Mouse (Mus musculus) telencephalon, adult 2 months (tissue): ENCODE data around the gene Sav1.

Experiments
- DNase-seq: peaks from one replicate; pipeline ENCODE4 v3.0.0-alpha.2; 2011; ENCODE audit warnings: low read depth, low spot score

Sav1 gene

DNA sequence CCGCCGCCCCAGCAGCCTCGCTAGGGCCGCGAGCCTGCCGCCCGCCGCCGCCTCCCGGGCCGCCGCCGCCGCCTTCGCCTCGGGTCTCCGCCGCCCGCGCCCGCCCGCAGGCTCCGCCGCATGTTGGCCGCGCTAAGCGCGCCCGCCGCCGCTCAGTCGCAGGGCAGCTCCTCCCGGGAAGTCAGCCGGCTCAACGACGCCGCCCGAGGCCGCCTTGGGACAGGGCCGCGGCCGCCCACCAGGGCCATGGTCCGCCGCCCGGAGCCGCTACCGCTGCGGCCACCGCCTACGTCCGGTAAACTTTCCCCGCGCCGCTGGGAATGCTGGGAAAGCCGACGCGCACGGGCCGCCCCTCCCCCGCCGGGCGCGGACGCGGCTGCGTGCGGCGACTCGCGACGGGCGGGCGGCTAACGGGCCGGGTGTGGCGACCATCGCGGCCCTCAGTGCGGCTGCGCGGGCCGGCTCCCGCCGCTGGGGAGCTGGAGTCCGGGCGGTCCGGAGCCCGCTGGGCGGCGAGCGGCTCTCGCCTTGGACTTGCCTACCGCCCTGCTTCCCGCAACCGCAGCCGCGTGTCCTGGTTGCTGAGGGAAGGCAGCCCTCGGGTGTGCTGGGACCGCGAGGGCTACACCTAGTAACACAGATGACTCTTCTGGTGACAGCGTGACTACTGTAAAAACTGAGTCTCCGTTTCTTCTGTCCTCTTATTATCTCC is at the start of gene Sav1:
Gene Sav1, minus strand, starts transcription at position 217 of the 712 bp plus-strand sequence.
- DNase-seq = no peak

DNA sequence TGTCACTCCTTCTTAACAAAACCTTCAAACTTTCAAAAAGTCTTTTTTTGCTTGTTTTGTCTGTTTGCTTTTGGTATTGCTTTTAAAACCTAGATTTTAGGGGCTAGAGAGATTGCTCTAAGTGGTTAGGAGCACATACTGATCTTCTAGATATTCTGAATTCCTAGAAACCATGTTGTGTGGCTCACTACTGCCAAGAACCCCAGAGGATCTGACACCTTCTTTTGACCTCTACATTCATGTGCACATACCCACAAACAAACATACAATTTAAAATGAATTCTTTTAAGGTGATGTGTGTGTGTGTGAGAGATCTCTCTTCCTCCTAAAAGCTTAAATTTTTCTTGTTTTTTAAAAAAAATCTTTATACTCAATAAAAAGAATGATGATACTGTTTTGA is 39.4 kb upstream of the Sav1 start:
- DNase-seq = no peak

DNA sequence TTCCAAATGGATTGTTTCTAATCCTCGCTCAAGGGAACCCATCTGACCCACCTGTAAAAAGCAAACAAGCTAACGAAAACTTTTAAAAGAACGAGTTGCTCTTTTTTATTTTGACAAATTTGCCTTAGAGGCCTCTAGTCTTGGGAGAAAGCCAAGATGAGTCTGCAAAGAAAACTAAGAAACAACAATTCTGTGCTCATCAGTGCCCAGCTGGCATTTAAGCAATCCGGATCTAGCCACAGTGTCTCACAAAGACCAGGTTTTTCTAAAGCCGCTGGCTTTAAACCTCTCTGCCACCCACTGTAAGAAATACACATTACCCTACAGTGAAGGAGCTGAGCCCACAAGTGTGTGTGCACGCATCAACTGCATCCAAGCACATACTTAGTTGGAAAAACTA is 38.6 kb upstream of the Sav1 start:
- DNase-seq = no peak

GRCm38 (mm10) chr12:70023580-70023979 is 36.8 kb upstream of the Sav1 start:
- no peak for DNase-seq

GRCm38 (mm10) chr12:70018153-70018552 is 31.4 kb upstream of the Sav1 start:
- no peak for DNase-seq

DNA sequence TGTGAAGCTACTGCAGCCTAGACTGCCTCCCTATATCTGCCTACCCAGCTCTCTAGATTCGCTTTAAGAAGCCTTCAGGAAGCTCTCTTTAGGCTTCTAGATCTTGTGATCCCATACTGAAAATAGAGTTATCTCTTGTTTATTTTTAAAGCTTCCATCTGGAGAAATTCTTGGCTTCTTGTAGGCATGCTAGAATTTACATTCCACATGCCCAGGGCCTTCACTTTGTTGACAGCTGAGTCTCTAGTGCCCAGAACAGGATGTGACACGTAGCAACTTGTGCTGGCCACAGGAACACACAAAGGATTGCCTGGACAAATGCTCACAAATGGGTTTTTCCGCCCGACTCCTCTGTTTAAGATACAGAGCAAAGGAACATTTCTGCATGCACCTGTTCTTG is 29.1 kb upstream of the Sav1 start:
- DNase-seq = peak; percentile 64

DNA sequence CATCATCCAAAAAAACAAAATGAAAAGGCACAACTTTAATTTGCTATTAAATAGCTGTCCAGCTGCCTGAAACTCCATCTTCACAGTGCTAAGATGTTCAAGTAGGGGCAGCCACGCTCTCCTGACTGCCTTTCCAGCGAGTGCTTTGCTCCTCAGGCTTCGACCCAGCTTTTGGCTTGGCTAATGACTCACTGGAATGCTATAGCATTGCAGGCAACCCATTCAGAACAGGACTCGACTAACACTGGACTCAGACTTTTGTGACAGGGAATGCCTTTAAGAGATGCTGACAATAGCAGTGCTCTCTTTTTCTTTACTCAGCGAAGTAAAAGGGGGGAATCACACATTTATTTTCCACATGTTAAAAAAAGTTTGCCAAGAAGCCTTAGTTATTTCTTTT is 24.9 kb upstream of the Sav1 start:
- DNase-seq = no peak

DNA sequence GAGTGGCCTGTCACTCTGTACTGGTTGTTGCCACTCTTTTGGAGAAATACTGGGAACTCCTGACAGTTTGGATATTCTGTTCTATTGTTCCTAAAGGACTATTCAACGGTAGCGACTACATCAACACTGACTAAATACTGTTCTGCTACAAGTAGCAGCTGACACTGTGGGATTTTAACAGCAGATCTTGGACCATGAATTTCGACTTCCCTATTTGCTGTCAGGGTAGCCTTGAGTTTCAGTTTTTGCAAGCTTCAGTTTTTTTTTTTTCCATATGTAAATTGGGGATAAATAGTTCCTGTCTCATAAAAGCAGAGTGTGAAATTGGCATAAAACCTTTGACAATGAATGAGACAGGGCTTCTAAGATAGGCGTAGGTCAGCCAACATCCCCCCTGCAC is 23.6 kb upstream of the Sav1 start:
- no peak for DNase-seq

DNA sequence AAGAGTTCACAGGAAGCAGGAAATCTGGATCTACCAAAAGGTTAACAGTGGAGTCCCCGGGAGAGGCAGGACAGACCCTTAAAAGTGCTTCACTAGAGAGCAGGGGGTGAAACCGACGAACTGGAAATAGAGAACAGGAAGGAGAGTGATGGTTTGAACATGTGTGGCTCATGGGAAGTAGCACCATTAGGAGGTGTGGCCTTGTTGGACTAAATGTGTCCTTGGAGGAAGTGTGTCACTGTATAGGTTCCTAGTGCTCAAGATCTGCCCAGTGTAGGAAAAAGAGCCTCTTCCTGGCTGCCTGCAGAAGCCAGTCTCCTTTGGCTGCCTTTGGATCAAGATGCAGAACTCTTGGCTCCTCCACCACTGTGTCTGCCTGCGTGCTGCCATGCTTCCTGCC is 18.3 kb upstream of the Sav1 start:
- DNase-seq = no peak

DNA sequence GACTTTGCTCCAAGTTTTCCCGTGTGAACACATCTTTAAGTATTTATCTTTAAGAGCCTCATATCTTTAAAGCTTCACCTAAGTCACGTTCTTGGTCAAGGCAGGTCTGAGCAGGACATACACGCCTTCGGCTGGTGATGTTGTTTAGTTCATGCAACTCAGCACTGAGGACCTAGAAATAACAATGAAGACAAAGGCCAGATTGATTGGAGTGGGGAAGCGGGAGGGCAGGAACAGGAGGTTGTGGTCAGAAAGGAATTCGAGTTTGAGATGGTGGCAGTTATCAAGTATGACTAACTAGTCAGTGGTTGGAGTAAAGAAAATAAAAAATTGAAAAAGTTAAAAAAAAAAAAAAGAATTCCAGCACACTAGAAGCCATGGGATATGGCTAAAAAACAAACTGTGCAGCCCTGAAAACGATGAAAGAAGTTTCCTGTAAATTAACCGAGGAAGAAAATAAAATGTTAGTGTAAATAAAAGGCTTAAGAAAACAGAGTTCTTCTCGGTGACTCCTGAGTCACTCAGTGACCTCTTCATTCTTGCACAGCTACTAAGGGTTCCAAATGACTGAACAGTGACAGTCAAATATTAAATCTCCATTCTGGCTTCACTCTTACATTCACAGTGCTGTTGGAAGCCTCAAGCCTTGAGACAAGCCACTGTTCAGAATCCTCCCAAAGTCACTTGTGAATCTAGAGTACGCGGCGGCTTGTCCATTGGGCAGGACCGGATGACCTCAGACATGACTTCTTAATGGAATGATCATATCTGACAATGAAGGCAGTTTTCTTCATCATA is 11.6 kb upstream of the Sav1 start:
- no peak for DNase-seq

DNA sequence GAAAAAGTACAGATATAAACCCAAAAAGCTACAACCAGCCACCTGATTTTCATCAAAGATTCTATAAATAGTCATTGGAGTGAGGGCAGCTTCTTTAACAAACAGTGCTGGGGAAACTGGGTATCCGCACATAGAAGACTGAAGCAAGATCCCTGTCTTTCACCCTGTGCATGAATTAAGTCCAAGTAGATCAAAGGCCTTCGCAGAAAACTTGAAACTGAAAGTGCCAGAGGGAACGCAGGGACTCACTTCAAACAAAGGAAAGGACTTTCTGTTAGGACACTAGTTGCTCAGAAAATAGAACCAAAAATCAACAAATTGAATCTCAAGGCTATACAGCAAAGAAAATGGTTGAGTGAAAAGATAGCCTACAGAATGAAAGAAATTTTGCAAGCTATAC is 8.6 kb upstream of the Sav1 start:
- DNase-seq = no peak

DNA sequence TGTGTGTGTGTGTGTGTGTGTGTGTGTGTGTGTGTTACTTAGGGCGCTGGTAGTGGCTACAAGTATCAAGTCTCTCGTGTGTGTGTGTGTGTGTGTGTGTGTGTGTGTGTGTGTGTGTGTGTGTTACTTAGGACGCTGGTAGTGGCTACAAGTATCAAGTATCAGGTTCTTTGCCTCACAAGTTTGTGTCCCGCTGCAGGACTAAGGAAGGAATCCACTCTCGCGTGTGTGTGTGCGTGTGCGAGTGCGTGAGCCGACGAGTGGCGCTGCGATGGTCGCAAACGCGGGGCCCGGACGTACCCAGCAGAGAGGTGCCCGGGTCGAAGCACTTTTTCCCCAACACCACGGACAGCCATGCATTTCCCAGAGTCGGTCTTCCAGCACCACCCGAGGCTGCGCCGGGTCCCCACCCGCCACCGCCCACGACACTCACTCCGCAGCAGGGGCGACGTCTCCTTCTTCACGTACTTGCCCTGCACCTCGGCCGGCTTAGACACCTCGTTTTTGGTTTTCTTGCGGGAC is 500 bp downstream of the Sav1 start:
- DNase-seq = no peak

GRCm38 (mm10) chr12:69985546-69985945 is 1.3 kb downstream of the Sav1 start:
- DNase-seq = no peak

DNA sequence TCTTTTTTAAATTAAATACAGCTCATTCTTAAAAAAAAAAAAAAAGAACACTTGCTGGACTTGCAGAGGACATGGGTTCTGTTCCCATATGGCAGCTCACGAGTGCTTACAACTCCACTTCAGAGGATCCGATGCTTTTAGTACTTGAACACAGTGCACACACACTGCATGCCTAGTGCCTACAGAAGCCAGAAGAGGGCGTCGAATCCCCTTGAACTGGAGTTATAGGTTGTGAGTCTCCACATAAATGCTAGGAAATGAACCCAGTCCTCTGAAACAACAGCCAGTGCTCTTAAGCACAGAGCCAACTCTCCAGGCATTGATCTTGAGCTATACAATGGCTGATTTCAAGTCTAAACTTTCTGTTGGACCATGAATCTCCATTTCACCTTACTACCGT is 3.9 kb downstream of the Sav1 start:
- no peak for DNase-seq

- no peak for DNase-seq
Measured at GRCm38 (mm10) chr12:69977376-69977998, 9.3 kb downstream of the Sav1 start.

GRCm38 (mm10) chr12:69976688-69977087 is 10.1 kb downstream of the Sav1 start:
- DNase-seq = no peak

- DNase-seq = no peak
Measured at GRCm38 (mm10) chr12:69973666-69974065, 13.1 kb downstream of the Sav1 start.

DNA sequence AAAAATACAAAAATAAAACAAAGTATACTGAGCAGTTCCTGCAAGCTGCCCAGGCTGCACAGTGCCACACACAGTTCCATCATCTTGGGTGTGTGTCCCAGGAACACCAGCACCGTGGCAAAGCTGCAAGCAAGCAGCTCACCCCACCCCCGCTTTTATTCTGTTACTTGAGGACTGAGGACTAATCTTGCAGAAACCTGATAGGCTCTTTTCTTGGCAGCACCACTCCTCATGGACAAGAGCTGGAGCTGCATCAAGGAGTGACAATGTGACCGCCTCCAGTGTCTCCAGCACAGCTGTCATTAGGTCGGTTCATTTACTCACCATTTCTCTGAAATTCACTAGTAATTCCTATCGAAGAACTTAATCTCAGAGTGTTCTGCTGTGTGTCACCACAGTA is 18.6 kb downstream of the Sav1 start:
- DNase-seq = no peak

- DNase-seq = no peak
Measured at GRCm38 (mm10) chr12:69967112-69967511, 19.7 kb downstream of the Sav1 start.

DNA sequence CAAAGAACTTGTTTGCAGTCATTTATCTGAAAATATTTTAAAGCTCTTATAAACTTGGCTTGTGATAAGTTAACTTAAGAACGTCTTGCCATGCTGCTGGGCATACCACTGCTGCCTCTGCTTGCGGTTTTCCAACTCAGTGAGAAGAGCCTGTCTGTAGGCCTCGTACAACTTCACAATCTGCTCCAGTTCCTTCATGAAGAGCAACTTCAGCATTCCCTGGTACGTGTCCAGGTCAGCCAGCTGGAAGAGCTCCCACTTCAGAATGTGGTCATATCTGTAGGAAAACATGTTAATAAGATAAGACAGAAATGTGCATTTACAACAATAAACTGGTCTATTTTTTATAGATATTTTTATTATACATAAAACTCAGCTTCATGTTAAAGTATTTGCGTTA is 20.7 kb downstream of the Sav1 start:
- DNase-seq = no peak

GRCm38 (mm10) chr12:69965644-69966043 is 21.2 kb downstream of the Sav1 start:
- DNase-seq = no peak

DNA sequence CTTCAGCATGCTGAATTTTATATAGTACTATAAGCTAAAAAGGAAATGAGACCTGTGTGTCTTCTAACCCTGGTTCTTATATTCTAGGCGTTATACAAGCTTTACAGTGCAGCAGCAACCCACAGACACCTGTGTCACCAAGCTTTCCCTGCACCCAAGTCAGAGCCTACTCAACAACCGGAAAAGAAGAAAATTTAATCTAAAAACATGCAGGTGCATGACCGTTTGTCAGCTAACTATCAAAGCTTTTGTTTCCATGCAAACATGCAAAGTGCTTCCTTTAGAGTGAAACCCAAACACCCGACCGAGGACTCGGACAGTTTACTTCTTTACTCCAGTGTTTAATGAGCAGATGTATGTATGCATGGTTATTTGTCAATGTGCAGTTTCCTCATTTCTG is 23.7 kb downstream of the Sav1 start:
- DNase-seq = no peak

DNA sequence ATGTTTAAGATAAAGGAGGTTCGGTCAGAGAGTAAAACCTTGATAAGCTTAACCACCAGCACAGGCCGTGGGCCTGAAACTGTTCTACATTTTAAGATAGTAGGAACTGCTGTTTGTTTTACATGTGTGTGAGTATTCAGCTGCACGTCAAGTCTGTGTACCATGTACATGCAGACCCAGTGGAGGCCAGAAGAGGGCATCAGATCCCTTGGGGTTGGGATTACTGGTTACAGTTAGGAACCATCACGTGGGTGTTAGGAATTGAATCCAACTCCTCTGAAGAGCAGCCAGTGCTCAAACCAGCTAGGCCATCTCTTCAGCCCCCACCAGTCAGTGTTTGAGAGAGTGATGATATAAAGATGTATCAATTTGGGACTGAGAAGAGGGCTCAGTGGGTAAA is 24.3 kb downstream of the Sav1 start:
- peak; percentile 45 for DNase-seq
